Mouse (Mus musculus) fat pad, adult 2 months (tissue): ENCODE measurements around the gene Cnnm3.
"Not testable (repeated sequence)": the region's sequence is repeated elsewhere in the genome, so short reads cannot be mapped to it uniquely, and the experiment has no call there.

Source experiments
- DNase-seq: peaks from one replicate; pipeline ENCODE4 v3.0.0-alpha.2; 2011; ENCODE audit warnings: low read depth, low spot score; ENCODE audit errors: extremely low read depth

The Cnnm3 gene

GRCm38 (mm10) chr1:36535477-36536396, 24.1 kb downstream of the Cnnm3 start:
- no peak for DNase-seq

- DNase-seq: no peak
These were observed 24.7 kb downstream of the Cnnm3 start for GRCm38 (mm10) chr1:36536397-36536728.

GRCm38 (mm10) chr1:36536783-36537182, 25.1 kb downstream of the Cnnm3 start, which contains the start of gene Ankrd23:
Ankrd23 (minus strand) TSS chr1:36536883.
- not testable (repeated sequence) for DNase-seq

- no peak for DNase-seq
These were observed 27.1 kb downstream of the Cnnm3 start for GRCm38 (mm10) chr1:36538727-36539126.

- DNase-seq: no peak
These were observed 27.5 kb downstream of the Cnnm3 start, which contains the start of gene Gm42417 for GRCm38 (mm10) chr1:36539186-36539585. Gm42417 (minus strand) TSS chr1:36539429.

DNA sequence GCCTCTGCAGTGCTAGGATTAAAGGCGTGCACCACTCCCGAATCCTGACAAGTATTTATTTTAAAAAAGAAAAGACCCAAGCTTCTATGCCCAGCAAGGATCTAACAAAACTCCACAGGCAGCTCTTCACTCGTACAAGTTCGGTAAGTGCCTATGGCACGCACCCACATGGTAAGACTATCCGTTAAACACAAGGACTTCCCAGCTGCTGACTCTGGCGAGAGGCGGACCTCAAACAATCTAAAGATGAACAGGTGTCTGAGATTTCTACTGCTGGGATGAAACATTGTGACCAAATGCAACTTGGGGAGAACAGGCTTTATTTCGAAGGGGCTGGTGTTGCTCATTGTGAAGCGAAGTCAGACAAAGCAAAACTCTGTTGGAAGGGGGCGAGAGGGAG, 28.5 kb downstream of the Cnnm3 start:
- no peak for DNase-seq

DNA sequence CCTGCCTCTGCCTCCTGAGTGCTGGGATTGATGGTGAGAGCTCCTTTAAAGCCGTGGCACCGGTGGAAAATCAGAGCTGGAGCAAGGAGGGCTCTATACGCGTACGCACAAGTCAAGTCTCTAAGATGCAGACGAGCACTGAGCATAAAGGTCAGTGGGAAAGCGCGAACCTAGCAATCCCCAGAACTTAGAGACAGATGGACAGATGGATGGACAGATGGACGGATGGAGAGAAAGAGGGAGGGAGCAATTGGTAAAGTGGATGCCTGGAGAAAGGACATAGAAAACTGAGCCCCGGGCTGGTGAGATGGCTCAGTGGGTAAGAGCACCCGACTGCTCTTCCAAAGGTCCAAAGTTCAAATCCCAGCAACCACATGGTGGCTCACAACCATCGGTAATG, 29.1 kb downstream of the Cnnm3 start:
- DNase-seq: no peak

GRCm38 (mm10) chr1:36541844-36542243, 30.2 kb downstream of the Cnnm3 start:
- DNase-seq: no peak

DNA sequence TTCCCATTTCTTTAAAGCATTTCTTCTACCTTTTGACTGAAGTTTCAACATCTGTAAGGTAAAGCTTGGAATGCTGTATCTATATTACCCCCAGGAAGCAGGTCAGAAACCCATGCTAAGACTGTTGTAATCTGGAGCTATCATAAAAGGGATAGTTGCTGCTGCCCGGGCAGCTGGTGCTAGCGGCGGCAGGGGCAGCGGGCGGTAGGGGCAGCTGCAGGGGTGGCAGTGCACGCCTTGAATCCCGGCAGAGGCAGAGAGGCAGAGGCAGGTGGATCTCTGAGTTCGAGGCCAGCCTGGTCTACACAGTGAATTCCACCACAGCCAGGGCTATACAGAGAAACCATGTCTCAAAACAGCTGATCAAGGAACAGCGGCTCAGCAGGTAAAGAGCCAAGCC, 31.3 kb downstream of the Cnnm3 start:
- DNase-seq: no peak

DNA sequence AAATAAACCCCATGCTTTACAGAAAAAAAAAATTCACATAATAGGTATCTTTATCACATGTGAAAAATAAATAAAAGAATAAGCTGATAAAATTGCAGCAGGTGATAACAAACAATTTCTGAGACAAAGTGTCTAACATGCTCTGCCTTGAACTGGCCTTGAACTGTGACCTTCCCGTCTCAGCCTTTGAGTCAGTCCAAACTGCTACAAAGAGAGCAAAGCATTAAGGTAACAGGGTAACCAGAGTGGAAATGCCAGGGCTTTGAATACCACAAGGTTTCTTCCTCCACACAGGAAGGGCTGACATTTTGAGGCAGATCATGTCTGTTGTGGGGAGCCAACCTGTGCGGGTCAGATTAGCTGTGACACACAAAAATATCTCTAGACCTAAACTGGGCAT, 33.7 kb downstream of the Cnnm3 start:
- DNase-seq: no peak

- DNase-seq: no peak
These were observed 34.4 kb downstream of the Cnnm3 start for GRCm38 (mm10) chr1:36545845-36546600.

DNA sequence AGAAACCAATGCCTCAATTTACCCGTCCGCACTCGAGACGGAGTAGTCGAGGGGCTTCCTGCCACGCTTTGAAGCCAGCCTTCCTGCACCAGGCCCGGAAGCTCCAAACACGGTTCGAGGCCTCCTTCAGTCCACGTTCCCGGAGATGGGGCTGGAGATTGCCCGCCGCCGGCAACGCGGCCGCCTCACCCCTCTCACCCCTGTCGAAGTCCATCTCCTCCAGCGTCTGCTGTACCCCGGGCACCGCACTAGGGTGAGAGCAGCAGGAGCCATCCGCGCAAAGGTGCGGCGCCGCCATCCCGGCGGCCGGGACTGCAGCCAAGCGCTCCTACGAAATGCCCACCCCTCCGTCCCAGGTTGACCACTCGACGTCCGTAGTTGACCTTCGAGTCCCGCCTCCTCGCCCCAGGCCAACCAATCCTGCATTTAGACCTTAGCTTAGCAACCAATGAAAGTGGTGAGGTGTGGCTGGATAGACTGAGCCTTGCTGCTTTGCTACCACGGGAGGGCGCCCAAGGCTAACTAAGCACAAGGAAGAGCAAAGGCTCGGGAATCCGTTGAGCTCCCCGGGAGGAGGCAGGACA, 35.3 kb downstream of the Cnnm3 start, which contains the start of gene Ankrd39:
TSS of gene Ankrd39 (minus strand) at position 558 of the 584 bp plus-strand sequence.
- peak; percentile 93 for DNase-seq

- DNase-seq: no peak
These were observed 36.4 kb downstream of the Cnnm3 start for GRCm38 (mm10) chr1:36547981-36548598.

DNA sequence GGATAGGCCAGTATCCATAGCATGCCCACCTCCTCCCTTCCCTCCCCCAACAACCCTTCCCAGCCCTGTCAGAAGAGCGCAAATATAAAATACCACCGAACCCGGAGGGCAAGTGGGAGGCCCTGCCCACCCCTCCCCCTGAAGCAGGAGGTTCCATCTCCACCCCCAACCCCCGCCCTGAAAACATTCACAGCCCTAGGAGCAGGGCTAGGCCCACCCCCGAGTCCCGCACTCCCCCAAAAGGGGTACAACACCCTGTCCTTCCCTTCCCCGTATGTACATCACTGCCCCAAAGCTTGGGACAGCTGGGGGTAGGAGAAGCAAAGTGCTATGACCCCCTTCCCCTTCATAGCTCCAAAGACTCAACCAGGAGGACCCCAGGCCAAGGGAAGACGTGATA, 37.1 kb downstream of the Cnnm3 start:
- no peak for DNase-seq

GRCm38 (mm10) chr1:36549491-36549890, 37.8 kb downstream of the Cnnm3 start:
- DNase-seq: no peak

DNA sequence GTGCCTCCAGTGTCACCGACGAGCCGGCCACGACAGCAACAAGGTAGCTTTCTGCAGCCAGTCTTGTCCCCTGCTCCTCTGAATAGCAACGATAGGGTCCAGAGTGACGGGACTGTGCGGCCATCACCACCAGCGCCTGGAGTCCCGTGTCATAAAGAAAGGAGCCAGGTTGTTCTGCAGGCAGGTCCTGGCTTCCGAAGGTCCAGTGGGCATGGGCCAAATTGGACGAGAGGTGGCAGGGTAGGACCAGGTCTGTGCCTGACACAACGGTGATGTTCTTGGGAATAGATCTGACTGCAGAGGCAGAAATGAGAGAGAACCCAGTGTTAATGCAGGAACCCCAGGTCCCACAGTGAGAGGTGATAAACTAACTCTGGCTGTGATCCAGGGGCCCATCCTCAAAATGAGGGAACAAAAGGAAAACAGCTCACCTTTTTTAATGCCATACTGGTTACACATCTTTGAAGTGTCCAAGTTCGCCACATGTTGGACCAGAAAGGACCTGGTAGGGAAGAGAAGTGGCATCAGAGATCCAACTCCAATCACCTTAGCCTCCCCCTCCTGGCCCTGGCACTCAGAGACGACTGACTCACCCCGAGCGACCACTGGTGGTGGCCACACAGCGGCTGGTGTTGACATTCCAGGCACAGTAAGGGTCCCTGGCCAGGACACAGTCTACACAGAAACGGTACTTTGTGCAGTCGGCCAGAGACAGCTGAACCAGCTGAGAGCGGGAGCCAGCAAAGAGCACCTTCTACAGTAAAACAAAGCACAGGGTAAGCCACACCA, 38.6 kb downstream of the Cnnm3 start:
- DNase-seq: no peak

GRCm38 (mm10) chr1:36551904-36552303, 40.2 kb downstream of the Cnnm3 start:
- no peak for DNase-seq

GRCm38 (mm10) chr1:36552506-36552905, 40.8 kb downstream of the Cnnm3 start:
- no peak for DNase-seq

DNA sequence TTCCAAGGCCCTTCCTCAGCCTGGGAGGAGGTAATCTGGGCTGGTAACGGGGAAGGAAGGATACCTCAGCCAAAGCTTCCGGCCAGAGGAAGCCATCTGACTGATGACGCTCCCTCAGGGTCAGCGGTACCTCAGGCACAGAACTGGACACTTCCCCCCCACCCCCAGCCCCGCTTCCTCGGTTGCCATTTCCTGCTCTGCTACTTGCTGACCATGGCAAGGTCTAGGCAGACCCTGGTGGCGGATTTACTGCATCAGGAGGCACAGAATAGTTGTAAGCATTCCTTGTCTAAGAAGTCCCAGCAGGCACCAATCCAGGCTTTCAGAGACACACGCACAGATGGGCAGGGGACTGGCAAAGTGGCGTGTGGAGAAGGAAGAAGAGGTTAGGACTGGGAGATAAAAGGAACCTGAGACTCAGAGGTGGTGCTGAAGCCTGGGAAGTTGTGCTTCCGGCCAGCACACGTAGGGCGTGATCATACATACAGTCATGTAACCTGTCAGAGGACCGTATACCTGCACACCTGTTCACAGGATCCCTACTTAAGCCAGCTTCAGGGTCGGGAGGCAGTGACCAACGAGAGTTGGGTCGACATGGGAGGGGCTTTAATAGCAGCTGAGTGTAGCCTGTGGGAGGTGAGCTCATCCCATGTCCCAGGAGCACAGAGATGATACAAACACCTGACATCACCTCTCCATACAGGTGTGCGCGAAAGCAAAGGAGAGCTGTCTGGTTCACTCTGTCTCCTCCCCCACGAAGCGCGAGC, 43.1 kb downstream of the Cnnm3 start:
- no peak for DNase-seq
